Mouse (Mus musculus) kidney, postnatal 4 days (tissue): ENCODE measurements around the gene Pbx4.
A peak's percentile ranks its signal among the peaks of the same experiment; 100 is the strongest.

Experiments used
- DNase-seq, 2 experiments: peaks; one replicate each; pipeline ENCODE4 v3.0.0; 2021; ENCODE audit warnings: mixed read lengths in 2 of 2

Gene Pbx4

GRCm38 (mm10) chr8:69832298-69832853 is at the start of gene Pbx4:
TSS of gene Pbx4 (plus strand) at chr8:69832491.
- peak; percentile 89 to 93 for DNase-seq

- DNase-seq: no peak
Observed at GRCm38 (mm10) chr8:69789105-69789504, 43.2 kb upstream of the Pbx4 start.

- DNase-seq: no peak
Observed at GRCm38 (mm10) chr8:69789731-69790130, 42.6 kb upstream of the Pbx4 start.

GRCm38 (mm10) chr8:69790364-69790763 is 41.9 kb upstream of the Pbx4 start:
- DNase-seq: no peak

GRCm38 (mm10) chr8:69790773-69791367 is 41.4 kb upstream of the Pbx4 start, which contains the start of the genes Atp13a1 and Zfp866:
TSS of gene Atp13a1 (plus strand) at chr8:69791163.
TSS of gene Zfp866 (minus strand) at chr8:69791178.
- peak; percentile 90 to 94 for DNase-seq

GRCm38 (mm10) chr8:69791415-69792068 is 40.7 kb upstream of the Pbx4 start:
- DNase-seq: peak; percentile 55 to 71

GRCm38 (mm10) chr8:69793666-69794065 is 38.6 kb upstream of the Pbx4 start:
- DNase-seq: no peak

- no peak for DNase-seq
Observed at GRCm38 (mm10) chr8:69794096-69794495, 38.2 kb upstream of the Pbx4 start.

GRCm38 (mm10) chr8:69794901-69795300 is 37.4 kb upstream of the Pbx4 start:
- no peak for DNase-seq

GRCm38 (mm10) chr8:69796721-69797345 is 35.5 kb upstream of the Pbx4 start:
- DNase-seq: no peak

- DNase-seq: no peak
Observed at GRCm38 (mm10) chr8:69797661-69798060, 34.6 kb upstream of the Pbx4 start.

GRCm38 (mm10) chr8:69799261-69799660 is 33.0 kb upstream of the Pbx4 start:
- DNase-seq: no peak

- no peak for DNase-seq
Observed at GRCm38 (mm10) chr8:69799946-69800345, 32.3 kb upstream of the Pbx4 start.

- no peak for DNase-seq
Observed at GRCm38 (mm10) chr8:69801796-69802195, 30.5 kb upstream of the Pbx4 start.

- DNase-seq: no peak
Observed at GRCm38 (mm10) chr8:69802216-69802615, 30.1 kb upstream of the Pbx4 start.

GRCm38 (mm10) chr8:69803366-69803765 is 28.9 kb upstream of the Pbx4 start:
- no peak for DNase-seq

GRCm38 (mm10) chr8:69804537-69804936 is 27.8 kb upstream of the Pbx4 start:
- DNase-seq: no peak

GRCm38 (mm10) chr8:69805086-69805485 is 27.2 kb upstream of the Pbx4 start:
- DNase-seq: no peak

GRCm38 (mm10) chr8:69805491-69805890 is 26.8 kb upstream of the Pbx4 start:
- no peak for DNase-seq

- DNase-seq: no peak
Observed at GRCm38 (mm10) chr8:69807236-69807635, 25.1 kb upstream of the Pbx4 start.

- DNase-seq: peak; percentile 88 to 92
Observed at GRCm38 (mm10) chr8:69808094-69808863, 24.0 kb upstream of the Pbx4 start, which contains the start of gene Gmip. TSS of gene Gmip (plus strand) at chr8:69808679.

GRCm38 (mm10) chr8:69808864-69809403 is 23.4 kb upstream of the Pbx4 start:
- peak; percentile 39 to 56 for DNase-seq

- no peak for DNase-seq
Observed at GRCm38 (mm10) chr8:69809820-69810219, 22.5 kb upstream of the Pbx4 start.
